Mouse (Mus musculus): ENCODE results near the gene Abhd12. TPM values are rescaled to one million over a fixed set of nuclear protein-coding genes. Genes with fewer than 3 reads are reported as not detected.

Abhd12 gene
- total RNA-seq, 2 experiments from 2014 or later, result 23.2 to 26.7 TPM

DNA sequence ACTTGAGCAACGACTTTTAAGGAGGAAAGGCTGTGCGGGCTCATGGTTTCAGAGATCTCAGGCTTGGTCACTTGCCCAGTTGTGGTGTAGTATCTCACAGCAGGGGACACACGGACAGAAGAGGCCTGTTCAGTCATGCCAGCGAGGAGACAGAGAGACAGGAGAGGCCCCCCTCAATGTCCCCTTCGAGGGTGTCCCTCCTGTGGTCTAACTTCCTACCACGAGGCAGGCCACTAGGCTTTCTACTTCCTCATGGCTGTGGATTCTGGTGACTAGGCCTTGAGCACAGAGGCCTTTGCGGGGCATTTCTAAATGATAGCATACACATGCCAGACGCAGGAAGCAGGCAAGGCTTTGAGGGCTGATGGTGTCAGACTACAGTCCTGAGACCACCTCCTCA lies 81.6 kb downstream of the Abhd12 start:
- intact Hi-C loops (cut with DNase I; ENCODE audit: low total_unique reads), result no loop called here
- no peak for DNase-seq

DNA sequence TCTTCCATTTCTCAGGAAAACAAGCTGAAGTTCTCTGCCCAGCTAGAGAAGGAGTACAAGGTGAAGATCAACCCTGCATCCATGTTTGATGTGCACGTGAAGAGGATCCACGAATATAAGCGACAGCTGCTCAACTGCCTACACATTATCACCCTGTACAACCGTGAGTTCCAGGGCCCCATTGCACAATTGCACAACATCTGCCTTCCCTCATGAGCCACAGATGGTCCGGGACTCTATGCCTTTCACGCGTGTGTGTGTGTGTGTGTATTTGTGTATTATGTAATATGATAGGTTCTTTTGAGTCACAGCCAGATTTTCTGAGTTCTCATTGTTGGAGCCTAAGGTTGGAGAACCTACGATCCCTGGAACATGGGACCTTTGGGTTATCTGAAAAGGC lies 83.8 kb downstream of the Abhd12 start:
- DNase-seq, result no peak
- intact Hi-C loops (cut with DNase I; ENCODE audit: low total_unique reads), result no loop called here

- intact Hi-C loops (cut with DNase I; ENCODE audit: low total_unique reads), result no loop called here
- DNase-seq, result no peak
These were observed 85.8 kb downstream of the Abhd12 start for GRCm38 (mm10) chr2:150818742-150819141.

DNA sequence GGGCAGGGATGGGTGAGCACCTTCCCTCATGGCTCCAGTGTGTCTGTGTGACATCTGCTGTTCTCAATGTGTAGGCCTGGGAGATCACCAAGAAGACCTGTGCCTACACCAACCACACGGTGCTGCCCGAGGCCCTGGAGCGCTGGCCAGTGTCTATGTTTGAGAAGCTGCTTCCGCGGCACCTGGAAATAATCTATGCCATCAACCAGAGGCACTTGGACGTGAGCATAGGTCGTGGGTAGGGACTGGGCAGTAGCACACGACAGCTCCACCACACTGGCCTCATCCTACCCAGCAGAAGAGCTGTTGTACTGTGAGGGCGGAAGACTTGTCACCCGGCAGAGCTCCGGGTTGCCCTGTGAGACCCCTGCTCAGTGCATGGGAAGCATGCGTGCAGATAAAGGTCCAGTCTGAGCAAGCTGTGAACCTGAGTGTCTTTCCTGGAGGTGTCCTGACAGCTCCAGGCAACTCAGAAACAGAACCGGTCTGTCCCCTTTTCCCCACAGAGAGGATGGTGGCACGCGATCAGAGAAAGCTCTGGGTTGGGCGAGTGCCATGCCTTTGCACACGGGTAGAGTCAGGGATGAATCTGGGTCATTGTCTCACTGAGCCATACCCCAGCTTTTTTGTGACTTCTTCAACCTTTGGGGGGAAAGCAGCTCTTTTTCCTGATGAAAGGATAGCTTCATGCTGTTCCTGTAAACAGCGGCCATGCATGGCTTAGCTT lies 87.7 kb downstream of the Abhd12 start:
- intact Hi-C loops (cut with DNase I; ENCODE audit: low total_unique reads), result no loop called here
- no peak for DNase-seq

DNA sequence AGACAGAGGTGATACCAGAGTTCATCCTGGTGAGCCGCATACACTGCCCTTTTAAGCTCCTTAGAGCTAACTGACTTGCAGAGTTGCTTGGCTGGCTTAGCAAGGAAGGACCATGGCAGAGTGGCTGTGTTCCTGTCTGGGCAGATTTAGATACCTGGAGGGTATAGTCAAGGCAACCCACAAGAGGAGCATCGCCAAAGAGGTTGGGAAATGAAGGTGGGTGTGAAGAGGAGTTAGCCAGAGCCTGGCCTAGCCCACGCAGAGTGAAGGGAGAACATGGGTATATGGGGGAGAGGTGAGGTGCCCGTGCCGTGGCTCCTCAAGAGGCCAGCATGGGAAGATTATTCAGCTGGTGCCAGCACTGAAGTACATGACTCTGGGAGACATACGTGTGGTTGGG lies 91.7 kb downstream of the Abhd12 start:
- intact Hi-C loops (cut with DNase I; ENCODE audit: low total_unique reads), result no loop called here
- DNase-seq, result no peak

DNA sequence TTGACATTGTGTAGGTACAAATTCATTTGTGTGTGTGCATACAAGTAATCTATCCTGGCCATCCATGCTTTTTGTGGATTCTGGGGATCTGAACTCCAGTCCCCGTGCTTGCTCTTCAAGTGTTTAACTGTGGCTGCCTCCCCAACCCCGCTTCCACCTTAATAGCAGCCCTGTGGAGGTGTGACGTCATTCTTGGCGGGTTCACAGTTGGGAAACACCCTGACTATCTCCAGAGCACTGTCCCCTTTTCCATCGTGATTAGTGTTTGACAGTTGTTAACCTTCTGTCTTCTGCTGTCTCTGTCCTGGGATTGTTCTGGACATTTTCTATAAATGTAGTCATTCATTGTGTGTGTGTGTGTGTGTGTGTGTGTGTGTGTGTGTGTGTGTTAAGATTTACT lies 93.9 kb downstream of the Abhd12 start:
- intact Hi-C loops (cut with DNase I; ENCODE audit: low total_unique reads), result no loop called here
- DNase-seq, result no peak

GRCm38 (mm10) chr2:150808812-150809211 lies 95.7 kb downstream of the Abhd12 start:
- intact Hi-C loops (cut with DNase I; ENCODE audit: low total_unique reads), result no loop called here
- no peak for DNase-seq

GRCm38 (mm10) chr2:150808381-150808780 lies 96.2 kb downstream of the Abhd12 start:
- intact Hi-C loops (cut with DNase I; ENCODE audit: low total_unique reads), result no loop called here
- no peak for DNase-seq

DNA sequence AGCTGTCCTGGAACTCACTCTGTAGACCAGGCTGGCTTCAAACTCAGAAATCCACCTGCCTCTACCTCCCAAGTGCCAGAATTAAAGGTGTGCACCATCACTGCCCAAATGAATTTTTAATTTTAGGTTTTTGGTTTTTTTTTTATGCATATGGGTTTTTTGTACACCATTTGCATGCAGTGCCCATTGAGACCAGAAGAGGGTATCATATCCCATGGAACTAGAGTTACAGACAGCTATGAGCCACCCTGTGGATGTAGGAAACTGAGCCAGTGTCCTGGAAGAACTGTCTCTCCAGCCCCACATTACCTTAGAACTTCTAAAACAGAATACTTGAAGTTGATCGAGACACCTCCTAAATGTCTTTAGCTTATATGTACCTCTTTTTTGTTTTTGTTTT lies 101.5 kb downstream of the Abhd12 start:
- no peak for DNase-seq
- intact Hi-C loops (cut with DNase I; ENCODE audit: low total_unique reads), result no loop called here

- no peak for DNase-seq
- intact Hi-C loops (cut with DNase I; ENCODE audit: low total_unique reads), result no loop called here
These were observed 103.9 kb downstream of the Abhd12 start for GRCm38 (mm10) chr2:150800616-150801015.

- intact Hi-C loops (cut with DNase I; ENCODE audit: low total_unique reads), result no loop called here
- DNase-seq, result no peak
These were observed 106.5 kb downstream of the Abhd12 start for GRCm38 (mm10) chr2:150798084-150798483.

- intact Hi-C loops (cut with DNase I; ENCODE audit: low total_unique reads), result no loop called here
These were observed 111.2 kb downstream of the Abhd12 start for GRCm38 (mm10) chr2:150793320-150793719.

DNA sequence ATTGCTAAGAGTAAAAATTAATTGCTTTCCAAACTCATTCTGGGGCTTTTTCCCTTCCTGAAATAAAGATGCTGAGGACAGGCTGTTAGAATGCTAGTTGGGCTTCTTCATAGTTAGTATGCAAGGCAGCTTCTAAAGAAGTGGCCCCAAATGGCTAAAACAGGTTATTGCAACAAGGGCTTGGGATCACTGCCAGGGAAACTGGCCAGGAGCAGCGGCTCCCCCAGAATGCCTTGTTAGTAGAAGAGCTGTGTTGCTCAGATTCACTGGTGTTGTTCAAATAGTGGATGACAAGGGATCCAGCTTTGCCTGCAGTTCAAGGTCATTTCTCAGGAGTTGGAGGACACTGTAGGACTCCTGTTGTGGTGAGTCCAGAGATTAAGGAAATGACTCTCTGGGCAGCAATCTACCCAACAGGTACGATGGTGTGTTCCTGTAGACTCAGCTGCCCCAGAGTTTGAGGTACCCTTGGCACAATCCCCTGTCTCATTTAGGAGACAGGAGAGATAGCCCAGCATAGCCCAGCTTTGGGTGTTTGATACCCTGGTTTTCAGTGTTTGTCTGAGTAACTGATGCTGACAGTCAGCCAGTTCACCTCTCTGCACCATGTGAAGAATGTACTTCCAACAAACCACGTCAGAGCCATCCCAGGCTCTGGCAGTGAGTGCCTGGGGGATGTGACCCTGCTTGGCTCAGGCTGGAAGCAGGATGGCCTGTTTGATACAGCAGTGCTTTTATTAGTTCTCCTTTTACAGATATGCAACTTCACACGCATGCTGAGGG lies 115.6 kb downstream of the Abhd12 start:
- intact Hi-C loops (cut with DNase I; ENCODE audit: low total_unique reads), result loop anchor here (10.0 kb wide), 1 partner anchor 116 kb away; the partner anchor contains the start of genes Abhd12 and Gins1

More at GRCm38 (mm10) chr2:150793320-150793719, 111.2 kb downstream of the Abhd12 start:
- no peak for DNase-seq

DNA sequence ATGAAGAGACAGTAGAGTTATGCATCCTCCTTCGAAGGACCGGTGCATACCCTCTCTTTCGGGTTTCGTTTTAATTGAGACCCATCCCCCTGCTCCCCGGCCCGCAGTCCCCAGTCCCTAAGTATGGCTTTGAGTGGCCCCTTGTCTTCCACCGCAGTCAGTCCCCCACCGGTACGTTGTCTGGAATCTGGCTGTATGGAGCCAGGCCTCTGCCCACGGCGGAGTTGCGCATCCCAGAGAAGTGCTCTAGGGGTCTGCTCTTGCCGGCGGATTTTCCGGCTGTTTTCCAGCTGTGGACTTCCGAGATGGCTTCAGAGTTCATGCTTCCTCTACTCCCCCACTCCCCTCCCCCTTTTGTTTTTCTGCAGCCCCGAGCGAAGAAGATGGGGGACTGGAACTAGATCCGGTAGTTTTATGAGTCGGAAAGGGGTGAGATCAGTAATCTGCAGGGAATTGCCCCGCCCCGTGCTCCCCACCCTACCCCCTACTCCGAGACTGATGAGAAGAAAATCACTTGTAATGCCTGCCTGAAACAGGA lies 117.2 kb downstream of the Abhd12 start:
- intact Hi-C loops (cut with DNase I; ENCODE audit: low total_unique reads), result loop anchor here (10.0 kb wide), 1 partner anchor 117 kb away; the partner anchor contains the start of genes Abhd12 and Gins1
- DNase-seq, result no peak

More for the DNA sequence above, 115.6 kb downstream of the Abhd12 start:
- peak; percentile 86 for DNase-seq

DNA sequence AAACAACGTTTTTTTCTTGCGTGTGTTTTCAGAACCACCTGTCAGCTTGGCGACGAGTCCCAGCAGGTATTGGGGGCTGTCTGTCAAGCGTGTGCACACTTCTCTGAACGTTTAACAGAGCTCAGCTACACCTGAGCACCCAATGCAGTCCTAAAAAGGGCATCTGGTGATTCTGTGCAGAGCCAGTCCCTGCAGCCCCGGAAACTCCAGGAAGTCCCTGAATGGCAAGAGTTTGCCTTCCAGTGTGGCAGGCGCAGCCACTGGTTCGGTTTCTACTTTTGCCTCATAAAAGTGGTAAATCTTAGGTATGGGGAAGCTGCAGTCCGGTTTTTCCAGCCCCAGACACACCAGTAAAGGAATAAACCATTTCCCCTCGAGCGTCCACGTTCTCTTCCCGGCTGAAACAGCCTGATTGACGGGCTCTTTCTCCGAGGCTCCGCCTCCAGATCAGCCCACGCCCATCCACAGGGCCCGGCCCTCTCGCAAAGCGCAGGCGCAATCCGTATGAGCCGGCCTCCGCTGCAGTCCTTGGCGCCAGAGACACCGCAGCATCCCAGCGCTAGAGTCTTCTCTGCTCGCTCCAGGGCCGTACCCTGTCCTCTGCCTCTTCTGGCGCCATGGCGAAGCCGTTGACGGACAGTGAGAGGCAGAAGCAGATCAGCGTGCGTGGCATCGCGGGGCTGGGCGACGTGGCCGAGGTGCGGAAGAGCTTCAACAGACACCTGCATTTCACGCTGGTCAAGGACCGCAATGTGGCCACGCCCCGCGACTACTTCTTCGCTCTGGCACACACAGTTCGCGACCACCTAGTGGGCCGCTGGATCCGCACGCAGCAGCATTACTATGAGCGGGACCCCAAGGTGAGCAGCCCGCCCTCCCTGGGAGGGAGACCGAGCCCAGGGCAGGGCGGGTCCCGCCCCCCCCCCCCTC lies 118.0 kb downstream of the Abhd12 start, which contains the start of gene Pygb:
Pygb (plus strand) TSS at position 485 of the 930 bp plus-strand sequence.
- DNase-seq, result peak; percentile 89
- intact Hi-C loops (cut with DNase I; ENCODE audit: low total_unique reads), result loop anchor here (10.0 kb wide), 1 partner anchor 118 kb away; the partner anchor contains the start of genes Abhd12 and Gins1

GRCm38 (mm10) chr2:150782801-150783200 lies 121.7 kb downstream of the Abhd12 start:
- intact Hi-C loops (cut with DNase I; ENCODE audit: low total_unique reads), result loop anchor here (10.0 kb wide), 1 partner anchor 122 kb away; the partner anchor contains the start of genes Abhd12 and Gins1
- no peak for DNase-seq

Measured in gastrocnemius, postnatal 14 days (tissue).